ENCODE assay signal across 8 mouse cellular contexts in the genomic region with DNA sequence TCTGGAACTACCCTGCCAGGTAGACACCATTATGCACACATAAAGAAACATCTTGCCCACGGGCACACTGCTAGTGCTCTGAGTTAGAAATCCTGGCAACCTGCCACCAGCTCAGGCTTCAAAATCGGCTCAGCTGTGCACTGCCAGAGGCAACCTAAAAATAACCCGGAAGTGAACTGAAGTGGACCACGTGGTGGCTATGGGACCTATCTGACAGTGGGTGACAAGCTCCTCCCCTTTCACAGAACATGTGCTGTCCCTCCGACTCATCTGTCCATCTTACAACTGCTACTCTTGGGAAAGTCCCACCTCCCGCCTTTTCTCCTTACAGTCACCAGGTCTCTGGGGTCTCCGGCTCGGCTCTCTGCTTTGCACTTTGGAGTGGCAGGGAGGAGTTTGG. TPM values are rescaled to one million over a fixed set of nuclear protein-coding genes. Genes with fewer than 3 reads are reported as not detected.
A peak's percentile ranks its signal among the peaks of the same experiment; 100 is the strongest.
DNase-seq lines count a peak whose midpoint lies in the region; ATAC-seq and TF ChIP-seq lines count a peak whose summit lies in the region.

No protein-coding gene starts in this region.

- 32% methylated on average over 8 of the region's 8 CpGs for WGBS in hindbrain, embryonic 15.5 days
- 35% methylated on average over 8 of the region's 8 CpGs for WGBS in limb, embryonic 12.5 days
- WGBS in midbrain, embryonic 12.5 days: 61% methylated on average over 8 of the region's 8 CpGs

- ATAC-seq in hindbrain, embryonic 15.5 days (ENCODE audit: low FRiP score, low read depth): peak; percentile 68
- ATAC-seq in limb, embryonic 12.5 days (ENCODE audit: insufficient number of reproducible peaks, insufficient read depth, low FRiP score, low TSS enrichment, low read depth): peak; percentile 13; the same call in 1 of the 2 replicates
- peak; percentile 49; the same call in 1 of the 2 replicates for ATAC-seq in midbrain, embryonic 12.5 days (ENCODE audit: low FRiP score, low read depth)

- no peak overlapping the region for H3K27ac ChIP-seq in left cerebral cortex, adult 2 months
- peak overlapping the region; percentile 79 for H3K27ac ChIP-seq in gastrocnemius, adult 2 months
- no peak overlapping the region; the same call in 1 of the 2 replicates for H3K27ac ChIP-seq in hindbrain, embryonic 15.5 days (replicated peaks)
- no peak overlapping the region for H3K27ac ChIP-seq in limb, embryonic 12.5 days
- H3K27ac ChIP-seq in midbrain, embryonic 12.5 days (replicated peaks): no peak overlapping the region

- H3K4me3 ChIP-seq in left cerebral cortex, adult 2 months: no peak overlapping the region
- peak overlapping the region; percentile 57 for H3K4me3 ChIP-seq in gastrocnemius, adult 2 months
- H3K4me3 ChIP-seq in hindbrain, embryonic 15.5 days: no peak overlapping the region
- H3K4me3 ChIP-seq in limb, embryonic 12.5 days (replicated peaks): no peak overlapping the region
- H3K4me3 ChIP-seq in midbrain, embryonic 12.5 days: no peak overlapping the region

- H3K4me2 ChIP-seq in hindbrain, embryonic 15.5 days: no peak overlapping the region
- H3K4me2 ChIP-seq in limb, embryonic 12.5 days: no peak overlapping the region
- no peak overlapping the region for H3K4me2 ChIP-seq in midbrain, embryonic 12.5 days (replicated peaks)

- H3K4me1 ChIP-seq in hindbrain, embryonic 15.5 days (replicated peaks): peaks cover 27% of the 10 kb centered on the region
- peaks cover 56% of the 10 kb centered on the region for H3K4me1 ChIP-seq in limb, embryonic 12.5 days (replicated peaks)
- H3K4me1 ChIP-seq in midbrain, embryonic 12.5 days: peaks cover 27% of the 10 kb centered on the region

- intact Hi-C loops in left cerebral cortex, adult 2 months (cut with DNase I): no loop called here
- intact Hi-C loops in gastrocnemius, adult 2 months (cut with DNase I): loop anchor here (5.0 kb wide), 1 partner anchor 43 kb away; no protein-coding TSS in a partner anchor

- H3K36me3 ChIP-seq in hindbrain, embryonic 15.5 days: no peaks in the 10 kb centered on the region
- no peaks in the 10 kb centered on the region for H3K36me3 ChIP-seq in limb, embryonic 12.5 days
- H3K36me3 ChIP-seq in midbrain, embryonic 12.5 days: no peaks in the 10 kb centered on the region

- H3K9ac ChIP-seq in hindbrain, embryonic 15.5 days: no peak overlapping the region
- no peak overlapping the region for H3K9ac ChIP-seq in limb, embryonic 12.5 days (replicated peaks)
- H3K9ac ChIP-seq in midbrain, embryonic 12.5 days (replicated peaks): no peak overlapping the region

- H3K27me3 ChIP-seq in hindbrain, embryonic 15.5 days: no peaks in the 10 kb centered on the region
- no peaks in the 10 kb centered on the region for H3K27me3 ChIP-seq in limb, embryonic 12.5 days
- H3K27me3 ChIP-seq in midbrain, embryonic 12.5 days: no peaks in the 10 kb centered on the region

- no peak for TF ChIP-seq CTCF in left cerebral cortex, adult 2 months (IDR thresholded peaks at IDR 0.05)
- no peak for TF ChIP-seq CTCF in gastrocnemius, adult 2 months (IDR thresholded peaks at IDR 0.05)

- peak; percentile 10 for DNase-seq in left cerebral cortex, adult 11 months (ENCODE audit: low spot score)
- DNase-seq in left cerebral cortex, adult 2 months (ENCODE audit: extremely low spot score in 1 of 2, low spot score in 2 of 2): no peak
- DNase-seq in cerebellum, adult 18-20 months: peak; percentile 47 to 57
- DNase-seq in gastrocnemius, adult 2 months: peak; percentile 77
- peak; percentile 47 to 79 for DNase-seq in spleen, postnatal 10 days (ENCODE audit: low spot score in 2 of 2)

- H3K9me3 ChIP-seq in hindbrain, embryonic 15.5 days: no peaks in the 10 kb centered on the region
- H3K9me3 ChIP-seq in limb, embryonic 12.5 days: no peaks in the 10 kb centered on the region
- no peaks in the 10 kb centered on the region for H3K9me3 ChIP-seq in midbrain, embryonic 12.5 days

RNA-seq across cellular contexts. Expression of a gene that starts 10.3 kb away (rescaled TPM):
- 10 to 100 TPM; 79.8 to 90.3 TPM for total RNA-seq in left cerebral cortex, adult 2 months (2021)
- 1 to 10 TPM; 7.6 to 9.1 TPM for total RNA-seq in gastrocnemius, adult 2 months (2021)
- polyA plus RNA-seq in hindbrain, embryonic 15.5 days (2015; fragmentation: Nextera tagmentation; extraction: Ambion mirVana): 15.0 and 15.3 TPM in 2 replicates
- polyA plus RNA-seq in limb, embryonic 12.5 days (2016; fragmentation: Nextera tagmentation; extraction: Ambion mirVana): 14.2 and 15.1 TPM in 2 replicates
- 15.0 and 19.3 TPM in 2 replicates for polyA plus RNA-seq in midbrain, embryonic 12.5 days (2016; fragmentation: Nextera tagmentation; extraction: Ambion mirVana)

Comparison
In these comparisons a context has a peak if more than half of its experiments do, and no peak if none do; other contexts are left out.
1. DNase-seq: peak in left cerebral cortex, adult 11 months (single experiment), cerebellum, adult 18-20 months (2 of 2), gastrocnemius, adult 2 months (single experiment) and spleen, postnatal 10 days (2 of 2); none in left cerebral cortex, adult 2 months (0 of 2).
2. ATAC-seq: peak in every context shown above with its lines; median percentile 68 in hindbrain, embryonic 15.5 days; 49 in midbrain, embryonic 12.5 days; 13 in limb, embryonic 12.5 days.